Mouse (Mus musculus): ENCODE results near the gene S100a16.
A peak's percentile ranks its signal among the peaks of the same experiment; 100 is the strongest.

- 0 out of 2 replicates have a peak, but pooled peaks have one; percentile 39 for TF ChIP-seq POLR2A (IDR thresholded peaks at IDR 0.05; ENCODE audit: borderline replicate concordance, insufficient read depth, low read length)
- no peak for TF ChIP-seq CTCF (IDR thresholded peaks at IDR 0.05; ENCODE audit: borderline replicate concordance, insufficient read depth, low read depth, low read length)
These were observed at the start of gene S100a16 for GRCm38 (mm10) chr3:90537141-90537904.

All from cerebellum, adult 2 months (tissue).